Mouse (Mus musculus) c-Kit-positive CD71-positive TER-119-negative erythroid progenitor cells, embryonic 14.5 days (primary cell): Measurements from ENCODE around the gene Arsg.

ENCODE experiments used
- DNase-seq: peaks from one replicate; pipeline ENCODE4 v3.0.0-alpha.2; 2013; ENCODE audit warnings: low read depth

Arsg gene

GRCm38 (mm10) chr11:109495771-109496474, 22.7 kb downstream of the Arsg start:
- DNase-seq, result no peak

GRCm38 (mm10) chr11:109496475-109496993, 23.4 kb downstream of the Arsg start:
- DNase-seq, result no peak

GRCm38 (mm10) chr11:109496996-109497714, 24.0 kb downstream of the Arsg start:
- DNase-seq, result no peak

GRCm38 (mm10) chr11:109497990-109498389, 24.8 kb downstream of the Arsg start:
- no peak for DNase-seq

- no peak for DNase-seq
These were observed 27.0 kb downstream of the Arsg start for GRCm38 (mm10) chr11:109500206-109500605.

GRCm38 (mm10) chr11:109504977-109505376, 31.8 kb downstream of the Arsg start:
- DNase-seq, result no peak

- no peak for DNase-seq
These were observed 32.6 kb downstream of the Arsg start for GRCm38 (mm10) chr11:109505823-109506222.

- no peak for DNase-seq
These were observed 33.9 kb downstream of the Arsg start for GRCm38 (mm10) chr11:109507068-109507467.

GRCm38 (mm10) chr11:109512995-109513675, 40.0 kb downstream of the Arsg start:
- DNase-seq, result no peak

- DNase-seq, result no peak
These were observed 41.0 kb downstream of the Arsg start for GRCm38 (mm10) chr11:109514064-109514612.

GRCm38 (mm10) chr11:109517330-109517729, 44.2 kb downstream of the Arsg start:
- DNase-seq, result no peak

- DNase-seq, result peak; percentile 56
These were observed 44.6 kb downstream of the Arsg start for GRCm38 (mm10) chr11:109517816-109518215.

- no peak for DNase-seq
These were observed 47.8 kb downstream of the Arsg start for GRCm38 (mm10) chr11:109520958-109521357.

- DNase-seq, result no peak
These were observed 51.7 kb downstream of the Arsg start for GRCm38 (mm10) chr11:109524869-109525268.

GRCm38 (mm10) chr11:109525571-109525970, 52.4 kb downstream of the Arsg start:
- no peak for DNase-seq

GRCm38 (mm10) chr11:109530030-109530429, 56.9 kb downstream of the Arsg start:
- DNase-seq, result no peak

- DNase-seq, result no peak
These were observed 62.8 kb downstream of the Arsg start for GRCm38 (mm10) chr11:109535966-109536365.

- DNase-seq, result no peak
These were observed 63.8 kb downstream of the Arsg start for GRCm38 (mm10) chr11:109536939-109537338.

- DNase-seq, result no peak
These were observed 66.1 kb downstream of the Arsg start for GRCm38 (mm10) chr11:109539290-109539689.

- no peak for DNase-seq
These were observed 70.3 kb downstream of the Arsg start for GRCm38 (mm10) chr11:109543466-109543865.

GRCm38 (mm10) chr11:109544432-109544831, 71.3 kb downstream of the Arsg start:
- no peak for DNase-seq

GRCm38 (mm10) chr11:109545265-109545664, 72.1 kb downstream of the Arsg start:
- no peak for DNase-seq
